Mouse (Mus musculus) midbrain, postnatal 0 days (tissue): ENCODE data around the gene Focad. TPM values are rescaled to one million over a fixed set of nuclear protein-coding genes. Genes with fewer than 3 reads are reported as not detected.

ENCODE experiments used
- ATAC-seq: fragments of 200-750 bp; cut with Nextera tagmentation; 2 replicates; pipeline ENCODE4 v1.8.0; 2017; ENCODE audit warnings: moderate number of reproducible peaks, mild to moderate bottlenecking, moderate TSS enrichment, moderate library complexity; ENCODE audit not compliant: low FRiP score
- DNase-seq: peaks from one replicate; pipeline ENCODE4 v3.0.0-alpha.2; 2015; ENCODE audit warnings: low spot score
- H3K27ac ChIP-seq: fragments of 300-500 bp; sonication (generic); 2 replicates; pipeline ENCODE4 v1.5.1; 2014; ENCODE audit warnings: low read depth, mild to moderate bottlenecking, low read length, mixed read lengths
- H3K27me3 ChIP-seq: fragments of 300-500 bp; sonication (generic); 2 replicates; pipeline ENCODE4 v1.6.1; 2014; ENCODE audit warnings: low read length, control low read depth, mixed read lengths; ENCODE audit not compliant: insufficient read depth
- H3K36me3 ChIP-seq: fragments of 300-500 bp; sonication (generic); 2 replicates; pipeline ENCODE4 v1.6.1; 2014; ENCODE audit warnings: low read length, control low read depth, mixed read lengths; ENCODE audit not compliant: insufficient read depth
- H3K4me1 ChIP-seq: fragments of 300-500 bp; sonication (generic); 2 replicates; pipeline ENCODE4 v1.6.1; 2014; ENCODE audit warnings: mild to moderate bottlenecking, control low read depth, antibody characterized with exemption, low read length, mixed read lengths; ENCODE audit not compliant: insufficient read depth
- H3K4me2 ChIP-seq: fragments of 300-500 bp; sonication (generic); 2 replicates; pipeline ENCODE4 v1.6.1; 2014; ENCODE audit warnings: low read depth, mild to moderate bottlenecking, low read length, mixed read lengths; ENCODE audit not compliant: poor library complexity, severe bottlenecking
- H3K4me3 ChIP-seq: fragments of 300-500 bp; sonication (generic); 2 replicates; pipeline ENCODE4 v1.5.1; 2014; ENCODE audit warnings: low read depth, mild to moderate bottlenecking, low read length, moderate library complexity
- H3K9ac ChIP-seq: fragments of 300-500 bp; sonication (generic); replicated peaks from 2 replicates; pipeline ENCODE4 v1.6.1; 2014; ENCODE audit warnings: mild to moderate bottlenecking, low read length, moderate library complexity, mixed read lengths; ENCODE audit not compliant: poor library complexity, severe bottlenecking
- H3K9me3 ChIP-seq: fragments of 300-500 bp; sonication (generic); 2 replicates; pipeline ENCODE4 v1.6.1; 2016; ENCODE audit warnings: low read length, control low read depth
- CTCF ChIP-seq: IDR thresholded peaks from 2 replicates; pipeline ENCODE4 v1.5.1; 2016; ENCODE audit warnings: antibody characterized with exemption, mild to moderate bottlenecking
- WGBS: fragments of 180-500 bp; shearing (Covaris S2); extraction: QIAGEN DNeasy Blood & Tissue Kit; methylation state at CpG from one replicate; pipeline ENCODE4 v1.1.7; 2014; 5-methylcytosine and 5-hydroxymethylcytosine counted together
- polyA plus RNA-seq: library from polyadenylated mRNA; unstranded; fragments of >200 nt; fragmentation: Nextera tagmentation; extraction: Ambion mirVana; gene quantifications from 2 replicates; pipeline ENCODE4 v1.2.1, GENCODE M21; 2015
- total RNA-seq: library from RNA; depleted of rRNA; stranded (reverse); fragments of >200 nt; gene quantifications from 2 replicates; pipeline ENCODE4 v1.2.3, GENCODE M21; 2014

Gene Focad
- total and polyA plus RNA-seq, 2 experiments from 2014 or later: 9.0 to 36.9 TPM

- ATAC-seq (no peak), DNase-seq (no peak)
- H3K9me3 ChIP-seq: no peaks in the 10 kb centered on the region
- no peak for TF ChIP-seq CTCF
- H3K4me1 ChIP-seq: no peaks in the 10 kb centered on the region
- 55% methylated on average over 6 of the region's 6 CpGs for WGBS
- H3K4me3 ChIP-seq: no peak overlapping the region
- H3K9ac ChIP-seq: no peak overlapping the region
- H3K27ac ChIP-seq: no peak overlapping the region
- H3K27me3 ChIP-seq: no peaks in the 10 kb centered on the region
- no peak overlapping the region for H3K4me2 ChIP-seq
- no peaks in the 10 kb centered on the region; the same call in 1 of the 2 replicates for H3K36me3 ChIP-seq
Measured at GRCm38 (mm10) chr4:88157644-88158043, 63.2 kb downstream of the Focad start.

- WGBS: 81% methylated on average over 5 of the region's 5 CpGs
- no peak for ATAC-seq
- TF ChIP-seq CTCF: no peak
- H3K9me3 ChIP-seq: no peaks in the 10 kb centered on the region
- no peak for DNase-seq
- no peak overlapping the region for H3K9ac ChIP-seq
- no peaks in the 10 kb centered on the region for H3K4me1 ChIP-seq
- H3K4me3 ChIP-seq: no peak overlapping the region
- H3K36me3 ChIP-seq: no peaks in the 10 kb centered on the region; the same call in 1 of the 2 replicates
- no peaks in the 10 kb centered on the region for H3K27me3 ChIP-seq
- no peak overlapping the region for H3K4me2 ChIP-seq
- no peak overlapping the region for H3K27ac ChIP-seq
Measured at GRCm38 (mm10) chr4:88159256-88159655, 64.8 kb downstream of the Focad start.

GRCm38 (mm10) chr4:88159700-88160099 is 65.3 kb downstream of the Focad start:
- Histone ChIP-seq H3K27ac (no peak overlapping the region), H3K4me3 (no peak overlapping the region), H3K9ac (no peak overlapping the region), H3K27me3 (no peaks in the 10 kb centered on the region), H3K4me2 (no peak overlapping the region), H3K9me3 (no peaks in the 10 kb centered on the region), H3K36me3 (no peaks in the 10 kb centered on the region; the same call in 1 of the 2 replicates), H3K4me1 (no peaks in the 10 kb centered on the region)
- ATAC-seq (no peak), DNase-seq (no peak)
- 59% methylated on average over 6 of the region's 6 CpGs for WGBS
- TF ChIP-seq CTCF: no peak

- Histone ChIP-seq H3K27me3 (no peaks in the 10 kb centered on the region), H3K27ac (0 out of 2 replicates have a peak overlapping the region, but pooled peaks have one; percentile 26), H3K4me3 (no peak overlapping the region), H3K4me2 (no peak overlapping the region), H3K36me3 (no peaks in the 10 kb centered on the region), H3K4me1 (no peaks in the 10 kb centered on the region), H3K9ac (no peak overlapping the region), H3K9me3 (no peaks in the 10 kb centered on the region)
- no peak for ATAC-seq
- 43% methylated on average over 13 of the region's 13 CpGs for WGBS
- no peak for DNase-seq
- TF ChIP-seq CTCF: no peak
Measured at GRCm38 (mm10) chr4:88163511-88164247, 69.2 kb downstream of the Focad start.

GRCm38 (mm10) chr4:88167008-88167862 is 72.8 kb downstream of the Focad start:
- Histone ChIP-seq H3K27ac (no peak overlapping the region), H3K9ac (no peak overlapping the region), H3K4me2 (no peak overlapping the region), H3K4me3 (no peak overlapping the region), H3K9me3 (no peaks in the 10 kb centered on the region), H3K27me3 (no peaks in the 10 kb centered on the region), H3K4me1 (no peaks in the 10 kb centered on the region), H3K36me3 (no peaks in the 10 kb centered on the region)
- ATAC-seq (no peak), DNase-seq (no peak)
- no peak for TF ChIP-seq CTCF
- WGBS: 84% methylated on average over 7 of the region's 7 CpGs
